Mouse (Mus musculus): ENCODE results near the gene Tspan18. TPM values are rescaled to one million over a fixed set of nuclear protein-coding genes. Genes with fewer than 3 reads are reported as not detected.

The Tspan18 gene
- polyA plus RNA-seq, 1 experiment: 14.1 TPM

- TF ChIP-seq POLR2A (IDR thresholded peaks at IDR 0.05; ENCODE audit: low read depth, low read length) (no peak), CTCF (IDR thresholded peaks at IDR 0.05; ENCODE audit: extremely low read depth, insufficient read length, insufficient replicate concordance, low read depth, low read length) (no peak)
- Histone ChIP-seq H3K27me3 (ENCODE audit: control insufficient read depth, insufficient read depth, low read length) (no peaks in the 10 kb centered on the region), H3K27ac (ENCODE audit: insufficient read depth, low read depth, low read length) (no peak overlapping the region), H3K4me1 (ENCODE audit: control insufficient read depth, insufficient read depth, insufficient read length, low read length) (no peaks in the 10 kb centered on the region), H3K36me3 (ENCODE audit: control insufficient read depth, insufficient read depth, low read length) (no peaks in the 10 kb centered on the region), H3K4me3 (ENCODE audit: low read depth, low read length) (no peak overlapping the region)
- 60% methylated on average over 5 of the region's 5 CpGs for WGBS
These were observed 11.5 kb upstream of the Tspan18 start for GRCm38 (mm10) chr2:93345663-93346268.

- no peak overlapping the region for H3K27ac ChIP-seq (ENCODE audit: insufficient read depth, low read depth, low read length)
- H3K4me1 ChIP-seq (ENCODE audit: control insufficient read depth, insufficient read depth, insufficient read length, low read length): no peaks in the 10 kb centered on the region; the same call in 1 of the 2 replicates
- WGBS: 30% methylated on average over 9 of the region's 9 CpGs
- H3K4me3 ChIP-seq (ENCODE audit: low read depth, low read length): no peak overlapping the region
- H3K36me3 ChIP-seq (ENCODE audit: control insufficient read depth, insufficient read depth, low read length): no peaks in the 10 kb centered on the region
- TF ChIP-seq POLR2A (IDR thresholded peaks at IDR 0.05; ENCODE audit: low read depth, low read length) (no peak), CTCF (IDR thresholded peaks at IDR 0.05; ENCODE audit: extremely low read depth, insufficient read length, insufficient replicate concordance, low read depth, low read length) (no peak)
- no peaks in the 10 kb centered on the region for H3K27me3 ChIP-seq (ENCODE audit: control insufficient read depth, insufficient read depth, low read length)
These were observed 5.2 kb upstream of the Tspan18 start for GRCm38 (mm10) chr2:93339373-93340106.

DNA sequence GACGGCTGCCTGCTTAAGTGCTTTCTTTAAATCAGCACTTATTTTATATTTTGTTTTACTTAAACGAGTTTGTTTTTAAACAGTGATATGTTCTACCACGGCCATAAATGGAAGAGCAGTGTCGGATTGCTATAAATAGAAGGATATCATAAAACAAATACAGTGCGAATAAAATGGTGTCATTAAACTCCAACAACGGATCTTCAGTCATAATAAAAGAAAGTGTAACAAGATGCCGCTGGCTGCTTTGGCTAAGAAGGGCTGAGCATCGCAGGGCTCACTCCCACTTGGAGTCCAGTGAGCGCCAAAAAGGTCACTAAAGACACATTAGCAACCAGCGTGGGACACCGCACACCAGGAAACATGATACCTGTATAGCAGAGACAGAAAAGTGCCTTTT lies 1.7 kb upstream of the Tspan18 start:
- H3K27me3 ChIP-seq (ENCODE audit: control insufficient read depth, insufficient read depth, low read length): peaks cover 12% of the 10 kb centered on the region; the same call in 1 of the 2 replicates
- H3K36me3 ChIP-seq (ENCODE audit: control insufficient read depth, insufficient read depth, low read length): no peaks in the 10 kb centered on the region
- H3K27ac ChIP-seq (ENCODE audit: insufficient read depth, low read depth, low read length): no peak overlapping the region
- WGBS: 76% methylated on average over 11 of the region's 11 CpGs
- H3K4me1 ChIP-seq (ENCODE audit: control insufficient read depth, insufficient read depth, insufficient read length, low read length): peaks cover 5% of the 10 kb centered on the region
- TF ChIP-seq POLR2A (IDR thresholded peaks at IDR 0.05; ENCODE audit: low read depth, low read length): no peak
- TF ChIP-seq CTCF (IDR thresholded peaks at IDR 0.05; ENCODE audit: extremely low read depth, insufficient read length, insufficient replicate concordance, low read depth, low read length): no peak
- no peak overlapping the region for H3K4me3 ChIP-seq (ENCODE audit: low read depth, low read length)

GRCm38 (mm10) chr2:93333241-93333816 lies 976 bp downstream of the Tspan18 start:
- TF ChIP-seq POLR2A (IDR thresholded peaks at IDR 0.05; ENCODE audit: low read depth, low read length) (no peak), CTCF (IDR thresholded peaks at IDR 0.05; ENCODE audit: extremely low read depth, insufficient read length, insufficient replicate concordance, low read depth, low read length) (peak; percentile 76)
- WGBS: 1% methylated on average over 29 of the region's 29 CpGs
- H3K4me1 ChIP-seq (ENCODE audit: control insufficient read depth, insufficient read depth, insufficient read length, low read length): peaks cover 5% of the 10 kb centered on the region
- peaks cover 12% of the 10 kb centered on the region; the same call in 1 of the 2 replicates for H3K27me3 ChIP-seq (ENCODE audit: control insufficient read depth, insufficient read depth, low read length)
- H3K36me3 ChIP-seq (ENCODE audit: control insufficient read depth, insufficient read depth, low read length): no peaks in the 10 kb centered on the region
- H3K4me3 ChIP-seq (ENCODE audit: low read depth, low read length): peak overlapping the region; percentile 79
- H3K27ac ChIP-seq (ENCODE audit: insufficient read depth, low read depth, low read length): 0 out of 2 replicates have a peak overlapping the region, but pooled peaks have one; percentile 16

- H3K36me3 ChIP-seq (ENCODE audit: control insufficient read depth, insufficient read depth, low read length): no peaks in the 10 kb centered on the region
- H3K4me3 ChIP-seq (ENCODE audit: low read depth, low read length): no peak overlapping the region
These were observed 2.0 kb downstream of the Tspan18 start for GRCm38 (mm10) chr2:93332277-93332676.

DNA sequence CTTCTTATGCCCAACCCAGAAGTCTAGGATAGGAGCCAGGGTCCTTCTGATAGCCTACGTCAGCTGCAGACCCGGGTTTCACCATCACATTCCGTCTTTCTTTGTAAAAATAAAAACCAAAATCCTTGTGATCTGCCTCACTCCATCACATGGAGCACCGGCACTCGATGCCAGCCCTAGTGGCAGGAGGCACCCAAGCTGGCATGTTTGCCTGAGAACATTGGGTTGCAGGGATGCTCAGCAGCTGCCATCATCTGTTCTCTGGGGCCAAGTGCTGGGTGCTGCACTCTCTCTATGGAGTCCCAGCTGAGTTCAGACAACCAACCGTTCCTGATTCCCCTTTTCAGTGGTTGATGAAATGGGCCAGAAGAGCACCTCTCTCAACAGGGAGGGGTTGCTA lies 3.2 kb downstream of the Tspan18 start:
- Histone ChIP-seq H3K27me3 (ENCODE audit: control insufficient read depth, insufficient read depth, low read length) (peaks cover 12% of the 10 kb centered on the region; the same call in 1 of the 2 replicates), H3K27ac (ENCODE audit: insufficient read depth, low read depth, low read length) (no peak overlapping the region), H3K36me3 (ENCODE audit: control insufficient read depth, insufficient read depth, low read length) (no peaks in the 10 kb centered on the region), H3K4me3 (ENCODE audit: low read depth, low read length) (no peak overlapping the region), H3K4me1 (ENCODE audit: control insufficient read depth, insufficient read depth, insufficient read length, low read length) (peaks cover 5% of the 10 kb centered on the region)
- TF ChIP-seq POLR2A (IDR thresholded peaks at IDR 0.05; ENCODE audit: low read depth, low read length): no peak
- TF ChIP-seq CTCF (IDR thresholded peaks at IDR 0.05; ENCODE audit: extremely low read depth, insufficient read length, insufficient replicate concordance, low read depth, low read length): no peak
- 85% methylated on average over 6 of the region's 6 CpGs for WGBS

More at GRCm38 (mm10) chr2:93332277-93332676, 2.0 kb downstream of the Tspan18 start:
- 45% methylated on average over 4 of the region's 4 CpGs for WGBS
- peaks cover 5% of the 10 kb centered on the region for H3K4me1 ChIP-seq (ENCODE audit: control insufficient read depth, insufficient read depth, insufficient read length, low read length)
- peaks cover 12% of the 10 kb centered on the region; the same call in 1 of the 2 replicates for H3K27me3 ChIP-seq (ENCODE audit: control insufficient read depth, insufficient read depth, low read length)
- TF ChIP-seq POLR2A (IDR thresholded peaks at IDR 0.05; ENCODE audit: low read depth, low read length) (no peak), CTCF (IDR thresholded peaks at IDR 0.05; ENCODE audit: extremely low read depth, insufficient read length, insufficient replicate concordance, low read depth, low read length) (no peak)
- no peak overlapping the region for H3K27ac ChIP-seq (ENCODE audit: insufficient read depth, low read depth, low read length)

DNA sequence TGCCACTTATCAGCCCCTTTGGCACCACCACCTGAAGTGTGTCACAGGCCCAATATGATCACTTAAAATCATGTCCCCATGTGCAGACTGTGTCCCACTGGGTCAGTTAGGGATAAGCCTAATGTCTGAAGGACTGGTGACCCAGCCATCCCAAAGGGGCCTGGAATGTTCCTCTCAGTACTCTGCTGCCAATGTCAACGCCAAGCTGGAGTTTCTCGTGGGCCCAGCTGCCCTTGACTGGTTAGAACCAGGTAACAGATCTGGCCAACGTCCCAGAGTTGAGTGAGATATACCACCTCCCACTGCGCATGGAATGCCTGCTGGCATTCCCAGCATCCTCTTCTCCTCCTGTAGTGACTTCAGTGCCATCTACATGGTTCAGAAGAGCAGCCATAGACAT lies 5.2 kb downstream of the Tspan18 start:
- H3K27ac ChIP-seq (ENCODE audit: insufficient read depth, low read depth, low read length): no peak overlapping the region
- 32% methylated on average over 4 of the region's 4 CpGs for WGBS
- no peak for TF ChIP-seq CTCF (IDR thresholded peaks at IDR 0.05; ENCODE audit: extremely low read depth, insufficient read length, insufficient replicate concordance, low read depth, low read length)
- no peak for TF ChIP-seq POLR2A (IDR thresholded peaks at IDR 0.05; ENCODE audit: low read depth, low read length)
- no peaks in the 10 kb centered on the region for H3K36me3 ChIP-seq (ENCODE audit: control insufficient read depth, insufficient read depth, low read length)
- peaks cover 12% of the 10 kb centered on the region; the same call in 1 of the 2 replicates for H3K27me3 ChIP-seq (ENCODE audit: control insufficient read depth, insufficient read depth, low read length)
- no peak overlapping the region for H3K4me3 ChIP-seq (ENCODE audit: low read depth, low read length)
- H3K4me1 ChIP-seq (ENCODE audit: control insufficient read depth, insufficient read depth, insufficient read length, low read length): peaks cover 5% of the 10 kb centered on the region
